ENCODE assay signal across 9 mouse cellular contexts in the genomic region with DNA sequence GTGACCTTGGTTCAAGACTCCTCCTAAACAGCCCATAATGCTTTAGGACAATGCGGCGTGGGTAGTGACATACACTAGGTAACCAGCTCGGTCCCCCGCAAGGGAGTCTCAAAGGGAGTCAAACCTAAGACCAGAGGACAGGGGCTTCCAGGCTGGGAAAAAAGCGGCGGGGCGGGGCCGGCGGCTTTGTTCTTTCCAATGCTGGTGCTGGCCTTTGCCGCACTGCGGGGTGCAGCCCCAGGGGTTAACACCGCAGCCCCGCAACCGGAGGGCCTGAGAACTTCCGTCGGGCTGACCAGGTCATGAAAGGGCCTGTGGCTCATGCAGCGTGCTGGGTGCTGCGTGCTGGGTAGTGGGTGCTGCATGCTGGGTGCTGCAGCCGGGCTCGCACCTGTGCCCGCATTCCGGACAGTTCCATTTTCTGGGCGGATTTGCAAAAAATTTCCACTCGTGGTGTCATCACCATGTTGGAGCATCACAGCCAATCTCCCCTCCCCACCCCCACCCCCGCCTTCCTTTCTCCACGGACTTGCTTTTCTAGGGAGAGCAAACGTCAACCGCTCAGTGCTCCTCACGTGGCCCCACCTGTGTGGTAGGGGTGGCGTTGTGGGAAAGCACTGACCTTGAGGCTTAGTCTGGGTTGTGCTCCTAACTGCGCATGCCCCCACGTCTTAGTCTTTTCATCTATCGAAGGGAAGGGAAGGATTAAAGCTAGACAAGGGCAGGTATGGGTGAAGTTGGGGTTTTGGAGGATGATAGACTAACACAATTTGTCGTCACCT. TPM values are rescaled to one million over a fixed set of nuclear protein-coding genes. Genes with fewer than 3 reads are reported as not detected.
DNase-seq lines count a peak whose midpoint lies in the region; ATAC-seq and TF ChIP-seq lines count a peak whose summit lies in the region.
"Had no signal": no experiment of that assay in that cellular context is flagged by ENCODE, and none has a peak within 500 bp of the region (broad histone marks: within the 10 kb centered on the region; RNA-seq: fewer than 3 reads in every experiment).

No protein-coding gene starts in this region.

- H3K9me3 ChIP-seq in ES-E14 (ENCODE audit: control insufficient read depth, insufficient read depth, low read depth, low read length) = no peaks in the 10 kb centered on the region
- no peaks in the 10 kb centered on the region for H3K9me3 ChIP-seq in forebrain, embryonic 13.5 days (replicated peaks)

- peak overlapping the region; percentile 39 for H3K4me2 ChIP-seq in forebrain, embryonic 13.5 days

- H3K27me3 ChIP-seq in forebrain, embryonic 13.5 days = peaks cover 18% of the 10 kb centered on the region

- in situ Hi-C loops in ES-E14 (cut with MboI; ENCODE audit: low sequenced_read_pairs in 2 of 2, unreplicated experiment in 2 of 2) = no loop called here

- DNase-seq in embryo, embryonic 10.5 days (ENCODE audit: low spot score) = peak; percentile 44
- no peak for DNase-seq in embryo, embryonic 9.5 days (ENCODE audit: extremely low spot score)
- DNase-seq in ES-E14 (ENCODE audit: low read depth, low spot score) = no peak
- DNase-seq in mesoderm, embryonic 11.5 days (ENCODE audit: low read depth, low spot score) = peak; percentile 25
- no peak for DNase-seq in lung, postnatal 14 days
- no peak for DNase-seq in spleen, postnatal 10 days (ENCODE audit: low spot score in 2 of 2)
- no peak for DNase-seq in natural killer cell, adult 2 months (ENCODE audit: low spot score in 2 of 2)

- H3K4me1 ChIP-seq in ES-E14 (ENCODE audit: control insufficient read depth in 2 of 2, insufficient read depth in 2 of 2, low read length in 2 of 2, poor library complexity in 1 of 2) = peaks cover 14 to 28% of the 10 kb centered on the region in 2 experiments
- H3K4me1 ChIP-seq in forebrain, embryonic 13.5 days = peaks cover 37% of the 10 kb centered on the region

- no peak for ATAC-seq in forebrain, embryonic 13.5 days

- H3K36me3 ChIP-seq in ES-E14 (ENCODE audit: control insufficient read depth, insufficient read depth, low read length, poor library complexity, severe bottlenecking) = no peaks in the 10 kb centered on the region
- H3K36me3 ChIP-seq in forebrain, embryonic 13.5 days (ENCODE audit: poor library complexity, severe bottlenecking) = no peaks in the 10 kb centered on the region

- no peak overlapping the region for H3K27ac ChIP-seq in ES-E14 (ENCODE audit: insufficient read depth, low read depth, low read length, poor library complexity, severe bottlenecking)
- no peak overlapping the region for H3K27ac ChIP-seq in forebrain, embryonic 13.5 days
- H3K27ac ChIP-seq: liver, embryonic 14.5 days had no signal

- peak overlapping the region; percentile 28 to 63; a peak in 3 of 4 replicates for H3K4me3 ChIP-seq in ES-E14 (ENCODE audit: insufficient read depth in 1 of 2, low read depth in 1 of 2, low read length in 2 of 2, poor library complexity in 1 of 2, severe bottlenecking in 1 of 2)
- H3K4me3 ChIP-seq in forebrain, embryonic 13.5 days = no peak overlapping the region

- no peak overlapping the region for H3K9ac ChIP-seq in ES-E14 (ENCODE audit: insufficient read depth, low read depth, low read length, poor library complexity, severe bottlenecking)
- 0 out of 2 replicates have a peak overlapping the region, but pooled peaks have one; percentile 30 for H3K9ac ChIP-seq in forebrain, embryonic 13.5 days
- H3K9ac ChIP-seq: liver, embryonic 14.5 days had no signal

- 27% methylated on average over 34 of the region's 34 CpGs for WGBS in forebrain, embryonic 13.5 days

TF ChIP-seq in ES-E14, 5 proteins besides CTCF, POLR2A, EP300 and RAD21:
- TF ChIP-seq ZNF384 (IDR thresholded peaks at IDR 0.05; ENCODE audit: low read depth, low read length) = no peak
- TF ChIP-seq CHD2 (IDR thresholded peaks at IDR 0.05; ENCODE audit: low read depth, low read length) = no peak
- TF ChIP-seq ZC3H11A (IDR thresholded peaks at IDR 0.05; ENCODE audit: borderline replicate concordance, low read depth, low read length) = no peak

RNA-seq across cellular contexts. Expression of a gene that starts 14.3 kb away (rescaled TPM):
- 322 and 361 TPM in 2 replicates for total RNA-seq in ES-E14 (2012; rRNA removed)
- 6,579 and 6,954 TPM in 2 replicates for polyA plus RNA-seq in forebrain, embryonic 13.5 days (2015; fragmentation: Nextera tagmentation; extraction: Ambion mirVana)

RNA-seq across cellular contexts. Expression of a gene that starts 42.7 kb away (rescaled TPM):
- total RNA-seq in ES-E14 (2012; rRNA removed) = 4.8 and 6.9 TPM in 2 replicates
- 5.5 and 6.0 TPM in 2 replicates for polyA plus RNA-seq in forebrain, embryonic 13.5 days (2015; fragmentation: Nextera tagmentation; extraction: Ambion mirVana)

RNA-seq across cellular contexts. Expression of a gene that starts 57.0 kb away (rescaled TPM):
- total RNA-seq in ES-E14 (2012; rRNA removed) = 13.7 and 18.3 TPM in 2 replicates
- polyA plus RNA-seq in forebrain, embryonic 13.5 days (2015; fragmentation: Nextera tagmentation; extraction: Ambion mirVana) = 10.6 and 11.9 TPM in 2 replicates

RNA-seq across cellular contexts. Expression of a gene that starts 57.7 kb away (rescaled TPM):
- 15.8 and 18.4 TPM in 2 replicates for total RNA-seq in ES-E14 (2012; rRNA removed)
- polyA plus RNA-seq in forebrain, embryonic 13.5 days (2015; fragmentation: Nextera tagmentation; extraction: Ambion mirVana) = 6.3 and 6.5 TPM in 2 replicates

Comparison
In these comparisons a context has a peak if more than half of its experiments do, and no peak if none do; other contexts are left out.
1. DNase-seq: peak in embryo, embryonic 10.5 days (single experiment) and mesoderm, embryonic 11.5 days (single experiment); none in embryo, embryonic 9.5 days (single experiment), ES-E14 (single experiment), lung, postnatal 14 days (single experiment), spleen, postnatal 10 days (0 of 2) and natural killer cell, adult 2 months (0 of 2).